Mouse (Mus musculus) adrenal gland, postnatal 10 days (tissue): ENCODE measurements around the gene Lrrc4c. TPM values are rescaled to one million over a fixed set of nuclear protein-coding genes. Genes with fewer than 3 reads are reported as not detected.

ENCODE experiments used
- DNase-seq: peaks from one replicate; pipeline ENCODE4 v3.0.0; 2021; ENCODE audit warnings: mixed read lengths
- microRNA-seq: library from miRNA; unstranded; fragments of <30 nt; microRNA quantifications from one replicate; pipeline ENCODE4 v1.2.0, GENCODE M21; 2021
- total RNA-seq, 2 experiments: library from RNA; stranded (reverse); gene quantifications; 2 replicates each; pipeline ENCODE4 v1.2.3; 2021

The Lrrc4c gene
- total RNA-seq, 2 experiments from 2014 or later: 3.1 to 4.0 TPM

GRCm38 (mm10) chr2:97614724-97615123 lies 1296.8 kb downstream of the Lrrc4c start:
- no peak for DNase-seq

GRCm38 (mm10) chr2:97618589-97618988 lies 1300.6 kb downstream of the Lrrc4c start:
- DNase-seq: no peak

GRCm38 (mm10) chr2:97639941-97640340 lies 1322.0 kb downstream of the Lrrc4c start:
- DNase-seq: no peak

- no peak for DNase-seq
Observed at GRCm38 (mm10) chr2:97641661-97642060, 1323.7 kb downstream of the Lrrc4c start.

- DNase-seq: no peak
Observed at GRCm38 (mm10) chr2:97652711-97653110, 1334.7 kb downstream of the Lrrc4c start.

Small RNAs within 50 kb of the gene (microRNA-seq; reads per million reads assigned to microRNA genes)
- not detected for gene Gm44320
